Mouse (Mus musculus) kidney, adult 2 months (tissue): ENCODE results near the gene Pafah1b1. TPM values are rescaled to one million over a fixed set of nuclear protein-coding genes. Genes with fewer than 3 reads are reported as not detected.

Experiments
- DNase-seq: peaks from one replicate; pipeline ENCODE4 v3.0.0; 2021
- H3K27ac ChIP-seq: fragments of 200-500 bp; 2 replicates; pipeline ENCODE4 v1.5.1; 2012; ENCODE audit warnings: low read depth, low read length, control low read depth, inconsistent platforms; ENCODE audit not compliant: insufficient read depth
- H3K27me3 ChIP-seq: fragments of 200-500 bp; replicated peaks from 2 replicates; pipeline ENCODE4 v1.6.1; 2012; ENCODE audit warnings: mild to moderate bottlenecking, moderate library complexity, low read length, inconsistent platforms; ENCODE audit not compliant: control insufficient read depth, insufficient read depth
- H3K36me3 ChIP-seq: fragments of 200-500 bp; 2 replicates; pipeline ENCODE4 v1.6.1; 2012; ENCODE audit warnings: mild to moderate bottlenecking, moderate library complexity, low read length, inconsistent platforms; ENCODE audit not compliant: control insufficient read depth, insufficient read depth
- H3K4me1 ChIP-seq: fragments of 200-500 bp; 2 replicates; pipeline ENCODE4 v1.6.1; 2011; ENCODE audit warnings: low read length; ENCODE audit not compliant: control insufficient read depth, insufficient read depth
- H3K4me3 ChIP-seq: fragments of 200-500 bp; 2 replicates; pipeline ENCODE4 v1.5.1; 2011; ENCODE audit warnings: mild to moderate bottlenecking, low read depth, low read length, control low read depth; ENCODE audit not compliant: insufficient read depth
- CTCF ChIP-seq: fragments of 200-500 bp; conservative IDR thresholded peaks from 2 replicates; pipeline ENCODE4 v1.5.1; 2011; ENCODE audit warnings: low read depth, mild to moderate bottlenecking, control low read depth, low read length, moderate library complexity, mixed read lengths; ENCODE audit not compliant: insufficient read depth, insufficient read length
- POLR2A ChIP-seq: fragments of 200-500 bp; IDR thresholded peaks from one replicate; pipeline ENCODE4 v1.6.1; 2011; ENCODE audit warnings: low read depth, low read length, control low read depth
- WGBS: fragments of 180-500 bp; shearing (Covaris S2); methylation state at CpG from one replicate; pipeline ENCODE4 v1.1.7; 2018; 5-methylcytosine and 5-hydroxymethylcytosine counted together
- polyA plus RNA-seq: library from polyadenylated mRNA; depleted of rRNA; stranded (reverse); fragments of >200 nt; gene quantifications from 2 replicates; pipeline ENCODE4 v1.2.3, GENCODE M21; 2012

Pafah1b1 gene
- polyA plus RNA-seq, 1 experiment = 26.7 TPM

DNA sequence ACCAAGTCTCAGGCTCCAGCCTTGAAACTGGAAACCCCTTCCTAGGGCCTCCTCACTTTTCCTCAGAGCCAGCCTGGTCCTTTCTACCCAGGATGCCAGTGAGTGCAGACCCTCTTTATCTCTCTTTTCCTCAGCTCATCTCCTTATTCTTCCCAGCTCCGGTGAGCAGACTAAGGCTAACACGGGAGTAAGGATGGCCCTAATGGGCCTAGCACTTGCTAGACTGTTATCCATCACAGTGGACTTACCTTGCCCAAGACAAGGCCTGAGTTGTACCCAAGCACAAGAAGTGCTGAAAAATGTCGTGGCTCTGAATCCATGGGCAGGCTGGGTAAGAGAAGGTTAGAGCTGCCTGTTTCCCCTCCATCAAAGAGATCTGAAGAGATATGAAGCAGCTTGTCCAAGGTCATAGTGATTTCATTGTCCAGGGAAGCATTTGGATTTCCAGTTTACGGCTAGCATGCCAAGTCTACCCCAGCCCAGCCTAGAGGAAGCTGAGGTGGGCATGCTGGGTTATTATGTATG, 73.8 kb downstream of the Pafah1b1 start:
- Histone ChIP-seq H3K27ac (peak overlapping the region; percentile 46), H3K36me3 (no peaks in the 10 kb centered on the region), H3K4me1 (peaks cover 34% of the 10 kb centered on the region), H3K27me3 (no peaks in the 10 kb centered on the region), H3K4me3 (peak overlapping the region; percentile 95)
- WGBS = 21% methylated on average over 4 of the region's 4 CpGs
- no peak for DNase-seq
- no peak for TF ChIP-seq POLR2A
- no peak for TF ChIP-seq CTCF

DNA sequence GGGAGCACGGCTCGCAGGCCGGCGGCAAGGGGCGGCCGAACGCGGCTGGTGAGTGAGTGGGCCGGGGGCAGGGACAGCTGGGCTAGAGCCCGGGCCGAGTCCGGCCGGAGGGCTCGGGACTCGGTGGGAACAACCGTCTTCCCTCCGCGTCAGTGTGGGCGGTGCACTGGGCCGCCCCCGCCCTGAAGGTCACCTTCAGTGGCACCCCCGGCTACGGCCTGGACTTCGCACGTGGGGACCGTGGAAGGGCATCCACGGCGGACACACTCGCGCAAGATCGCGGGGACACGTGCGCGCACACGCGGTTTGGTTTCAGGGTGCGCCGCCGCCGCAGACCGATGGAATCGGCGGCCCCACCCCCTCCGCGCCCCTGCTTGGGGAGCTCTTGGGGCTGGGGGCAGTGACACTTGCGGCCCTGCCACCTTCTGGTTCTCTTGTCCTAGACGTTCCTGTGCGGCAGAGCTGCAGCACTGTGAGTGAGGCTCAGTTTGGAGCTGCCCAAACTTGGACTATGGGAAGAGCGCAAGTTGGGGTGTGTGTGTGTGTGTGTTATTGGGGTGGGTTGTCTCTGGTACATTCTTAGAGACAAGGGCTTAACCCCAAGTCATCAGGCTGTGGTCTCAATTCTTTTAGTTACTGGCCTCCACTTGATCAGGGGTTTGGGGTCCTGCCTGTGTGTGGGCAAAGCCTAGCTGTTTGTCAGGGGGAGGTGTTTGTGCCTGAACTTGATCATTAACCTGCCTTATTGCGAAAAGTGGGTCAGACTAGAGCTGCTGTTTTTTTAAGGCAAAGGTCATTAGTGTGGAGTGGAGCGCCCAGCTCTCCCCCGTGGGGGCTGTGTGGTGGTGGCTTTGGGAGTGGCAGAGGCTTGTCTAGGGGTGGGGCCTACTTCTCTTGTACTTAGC, 74.6 kb downstream of the Pafah1b1 start:
- peaks cover 34% of the 10 kb centered on the region for H3K4me1 ChIP-seq
- under 1% methylated on average over 53 of the region's 53 CpGs for WGBS
- TF ChIP-seq POLR2A = no peak
- TF ChIP-seq CTCF = no peak
- no peaks in the 10 kb centered on the region for H3K36me3 ChIP-seq
- peak overlapping the region; percentile 95 for H3K4me3 ChIP-seq
- no peaks in the 10 kb centered on the region for H3K27me3 ChIP-seq
- H3K27ac ChIP-seq = peak overlapping the region; percentile 95
- DNase-seq = peak; percentile 94

GRCm38 (mm10) chr11:74649095-74649646, 75.3 kb downstream of the Pafah1b1 start, which contains the start of gene Cluh:
Gene Cluh, plus strand, starts transcription at chr11:74649495.
- H3K27ac ChIP-seq = peak within 1 kb of the TSS; percentile 97
- no peaks in the 10 kb centered on the region for H3K27me3 ChIP-seq
- under 1% methylated on average over 58 of the region's 58 CpGs for WGBS
- DNase-seq = peak; percentile 99
- H3K4me1 ChIP-seq = peaks cover 34% of the 10 kb centered on the region
- H3K4me3 ChIP-seq = peak within 1 kb of the TSS; percentile 95
- H3K36me3 ChIP-seq = no peaks in the 10 kb centered on the region
- peak; percentile 37 for TF ChIP-seq POLR2A
- no peak for TF ChIP-seq CTCF

DNA sequence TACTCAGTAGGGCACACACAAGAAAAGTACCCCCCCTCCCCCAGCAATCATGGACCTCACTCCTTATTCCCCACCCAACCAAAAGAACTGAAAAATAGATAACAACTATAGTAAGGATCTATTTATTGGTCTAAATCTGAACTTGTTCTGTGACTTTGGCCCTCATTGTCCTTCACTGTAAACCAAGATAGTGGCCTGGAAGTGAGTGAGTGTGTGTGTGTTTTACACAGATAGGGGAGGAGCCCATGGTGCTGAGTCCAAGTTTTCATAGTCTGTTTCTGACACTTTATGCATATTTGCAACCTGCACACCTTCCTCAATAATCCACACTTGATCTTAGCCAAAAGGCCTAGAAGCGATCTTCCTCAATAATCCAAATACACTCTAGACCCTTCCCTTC, 75.8 kb downstream of the Pafah1b1 start:
- Histone ChIP-seq H3K36me3 (no peaks in the 10 kb centered on the region), H3K27me3 (no peaks in the 10 kb centered on the region), H3K27ac (peak overlapping the region; percentile 97), H3K4me3 (peak overlapping the region; percentile 73), H3K4me1 (peaks cover 31% of the 10 kb centered on the region)
- DNase-seq = no peak
- WGBS = 18% methylated on average over 1 of the region's 1 CpGs
- TF ChIP-seq POLR2A = no peak
- TF ChIP-seq CTCF = no peak

DNA sequence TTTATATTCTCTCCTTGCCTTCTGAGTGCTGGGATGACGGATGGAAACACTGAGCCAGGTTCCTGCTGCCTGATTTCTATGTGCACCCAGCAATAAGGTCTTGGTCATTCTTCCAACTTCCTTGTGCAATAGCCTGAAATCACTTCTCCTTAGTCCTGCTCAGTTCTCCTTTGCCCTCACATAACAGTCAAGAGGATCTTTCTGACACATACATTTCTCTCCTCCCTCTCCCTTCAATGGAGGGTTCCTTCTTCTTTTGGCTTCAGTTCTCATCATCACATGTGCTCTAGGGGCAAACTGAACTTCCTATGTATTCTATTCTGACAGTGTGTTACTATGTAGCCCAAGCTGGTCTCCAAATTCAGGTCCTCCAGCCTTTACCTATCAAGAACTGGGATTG, 76.5 kb downstream of the Pafah1b1 start:
- Histone ChIP-seq H3K36me3 (no peaks in the 10 kb centered on the region), H3K27ac (peak overlapping the region; percentile 97), H3K4me1 (peaks cover 24% of the 10 kb centered on the region), H3K27me3 (no peaks in the 10 kb centered on the region), H3K4me3 (no peak overlapping the region)
- WGBS = 97% methylated on average over 1 of the region's 1 CpGs
- TF ChIP-seq POLR2A = no peak
- TF ChIP-seq CTCF = no peak
- peak; percentile 24 for DNase-seq

DNA sequence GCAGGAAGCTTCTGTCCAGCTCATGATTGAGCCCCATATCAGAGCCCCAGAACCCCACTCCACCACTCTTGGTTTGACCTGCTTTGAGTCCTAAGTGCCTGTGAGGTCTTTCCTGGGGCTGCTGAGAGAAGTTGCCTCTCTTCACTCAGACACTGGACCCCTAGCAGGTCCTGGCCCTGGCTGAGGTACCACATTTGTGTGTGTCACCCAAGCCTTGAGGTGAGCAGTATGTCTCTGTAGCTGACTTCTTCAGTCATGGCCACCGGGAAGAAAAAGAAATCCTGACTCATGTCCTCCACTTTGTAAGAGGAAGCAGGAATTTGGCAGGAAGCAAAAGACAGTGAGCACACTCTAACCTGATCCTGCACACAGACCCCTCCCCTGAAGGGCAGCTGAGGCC, 84.8 kb downstream of the Pafah1b1 start:
- peaks cover 18% of the 10 kb centered on the region for H3K4me1 ChIP-seq
- H3K4me3 ChIP-seq = no peak overlapping the region
- H3K27ac ChIP-seq = 0 out of 2 replicates have a peak overlapping the region, but pooled peaks have one; percentile 52
- 52% methylated on average over 1 of the region's 1 CpGs for WGBS
- H3K36me3 ChIP-seq = no peaks in the 10 kb centered on the region
- no peak for TF ChIP-seq POLR2A
- TF ChIP-seq CTCF = no peak
- DNase-seq = no peak
- H3K27me3 ChIP-seq = no peaks in the 10 kb centered on the region
